Mouse (Mus musculus): ENCODE data around the gene Stk39.

- TF ChIP-seq CTCF (IDR thresholded peaks at IDR 0.05; ENCODE audit: insufficient read depth, low read depth, low read length): no peak
- no peak for TF ChIP-seq POLR2A (IDR thresholded peaks at IDR 0.05; ENCODE audit: insufficient read depth, low read depth, low read length)
Observed at GRCm38 (mm10) chr2:68196245-68196644, 275.8 kb downstream of the Stk39 start.

All from olfactory bulb, adult 2 months (tissue).